Mouse (Mus musculus): ENCODE measurements around the gene Lamc1.

Lamc1 gene

GRCm38 (mm10) chr1:153296035-153296434 lies 36.6 kb downstream of the Lamc1 start:
- DNase-seq: no peak

GRCm38 (mm10) chr1:153292892-153293291 lies 39.7 kb downstream of the Lamc1 start:
- no peak for DNase-seq

GRCm38 (mm10) chr1:153292202-153292601 lies 40.4 kb downstream of the Lamc1 start:
- no peak for DNase-seq

- no peak for DNase-seq
These were observed 41.2 kb downstream of the Lamc1 start for GRCm38 (mm10) chr1:153291416-153291815.

GRCm38 (mm10) chr1:153288010-153288409 lies 44.6 kb downstream of the Lamc1 start:
- DNase-seq: peak; percentile 24 to 30

GRCm38 (mm10) chr1:153287443-153287842 lies 45.1 kb downstream of the Lamc1 start:
- no peak for DNase-seq

GRCm38 (mm10) chr1:153286216-153286615 lies 46.4 kb downstream of the Lamc1 start:
- DNase-seq: no peak

GRCm38 (mm10) chr1:153285188-153285587 lies 47.4 kb downstream of the Lamc1 start:
- no peak for DNase-seq

- DNase-seq: no peak
These were observed 50.1 kb downstream of the Lamc1 start for GRCm38 (mm10) chr1:153282342-153282975.

- no peak for DNase-seq
These were observed 51.1 kb downstream of the Lamc1 start for GRCm38 (mm10) chr1:153281483-153281882.

- no peak for DNase-seq
These were observed 52.2 kb downstream of the Lamc1 start for GRCm38 (mm10) chr1:153280411-153280810.

- no peak for DNase-seq
These were observed 54.5 kb downstream of the Lamc1 start for GRCm38 (mm10) chr1:153278028-153278613.

- DNase-seq: no peak
These were observed 57.1 kb downstream of the Lamc1 start for GRCm38 (mm10) chr1:153275466-153275865.

- DNase-seq: no peak
These were observed 58.0 kb downstream of the Lamc1 start for GRCm38 (mm10) chr1:153274611-153275010.

GRCm38 (mm10) chr1:153273657-153274056 lies 58.9 kb downstream of the Lamc1 start:
- DNase-seq: no peak

- DNase-seq: no peak
These were observed 61.8 kb downstream of the Lamc1 start for GRCm38 (mm10) chr1:153270827-153271226.

GRCm38 (mm10) chr1:153269681-153270080 lies 62.9 kb downstream of the Lamc1 start:
- DNase-seq: no peak

- DNase-seq: no peak
These were observed 63.7 kb downstream of the Lamc1 start for GRCm38 (mm10) chr1:153268806-153269309.

GRCm38 (mm10) chr1:153268306-153268705 lies 64.3 kb downstream of the Lamc1 start:
- DNase-seq: no peak

- no peak for DNase-seq
These were observed 64.9 kb downstream of the Lamc1 start for GRCm38 (mm10) chr1:153267730-153268129.

- DNase-seq: no peak
These were observed 65.7 kb downstream of the Lamc1 start for GRCm38 (mm10) chr1:153266891-153267290.

GRCm38 (mm10) chr1:153265579-153265978 lies 67.0 kb downstream of the Lamc1 start:
- no peak for DNase-seq

GRCm38 (mm10) chr1:153265066-153265465 lies 67.5 kb downstream of the Lamc1 start:
- no peak for DNase-seq

GRCm38 (mm10) chr1:153259752-153260300 lies 72.8 kb downstream of the Lamc1 start:
- no peak for DNase-seq

All from spleen, adult 18-20 months (tissue).